Mouse (Mus musculus) myocyte (in vitro differentiated cells): ENCODE data around the gene Slc25a42.

Source experiments
- E2F4 ChIP-seq: IDR thresholded peaks from one replicate; pipeline ENCODE4 v1.6.1; 2011; ENCODE audit warnings: mild to moderate bottlenecking, control low read depth, moderate library complexity; ENCODE audit not compliant: insufficient read depth
- MYOD1 ChIP-seq, 3 experiments: IDR thresholded peaks; one replicate each; pipeline ENCODE4 v1.6.1; 2011; ENCODE audit warnings: control low read depth in 2 of 3, low read depth in 2 of 3, mild to moderate bottlenecking in 2 of 3, moderate library complexity in 1 of 3; ENCODE audit not compliant: insufficient read length in 2 of 3, control insufficient read depth in 1 of 3
- POLR2A ChIP-seq: IDR thresholded peaks from one replicate; pipeline ENCODE4 v1.6.1; 2011; ENCODE audit warnings: low read depth, mild to moderate bottlenecking, control low read depth, moderate library complexity; ENCODE audit not compliant: insufficient read length
- USF1 ChIP-seq: IDR thresholded peaks from one replicate; pipeline ENCODE4 v1.6.1; 2011; ENCODE audit warnings: low read depth, mild to moderate bottlenecking, control low read depth, moderate library complexity

DNA sequence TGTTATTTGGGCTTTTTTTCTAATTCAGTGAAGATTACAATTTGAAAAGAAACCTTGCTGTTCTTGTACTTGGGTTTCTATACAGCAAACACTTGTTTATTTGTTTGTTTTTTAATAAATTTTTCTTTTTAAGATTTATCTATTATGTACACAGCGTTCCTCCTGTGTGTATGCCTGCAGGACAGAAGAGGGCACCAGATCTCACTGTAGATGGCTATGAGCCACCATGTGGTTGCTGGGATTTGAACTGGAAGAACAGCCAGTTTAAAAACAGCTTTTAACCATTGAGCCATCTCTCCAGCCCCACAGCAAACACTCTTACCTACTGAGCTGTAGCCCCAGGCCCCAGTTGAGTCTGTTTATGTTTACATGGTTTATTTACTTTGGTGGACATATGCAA is 42.5 kb upstream of the Slc25a42 start:
- TF ChIP-seq E2F4: no peak
- no peak for TF ChIP-seq POLR2A
- no peak for TF ChIP-seq USF1
- TF ChIP-seq MYOD1 (IDR thresholded peaks at IDR 0.05; ENCODE audit: control insufficient read depth in 1 of 3, insufficient read length in 2 of 3, low read depth in 2 of 3): no peak
